Mouse (Mus musculus): ENCODE results near the gene 1700093K21Rik. TPM values are rescaled to one million over a fixed set of nuclear protein-coding genes. Genes with fewer than 3 reads are reported as not detected.
"Not testable (repeated sequence)": the region's sequence is repeated elsewhere in the genome, so short reads cannot be mapped to it uniquely, and the experiment has no call there.

Gene 1700093K21Rik
- not detected in 2 replicates for polyA plus RNA-seq (2014; fragmentation: Nextera tagmentation; extraction: Ambion mirVana)

GRCm38 (mm10) chr11:23520473-23521205 lies at the start of gene 1700093K21Rik:
Gene 1700093K21Rik (minus strand): TSS chr11:23521155.
- H3K4me2 ChIP-seq: no peak within 1 kb of the TSS
- no peak within 1 kb of the TSS for H3K9ac ChIP-seq (ENCODE audit: low read depth, low read length)
- no peak within 1 kb of the TSS for H3K27ac ChIP-seq (ENCODE audit: low read depth, low read length)
- no peaks in the 10 kb centered on the region for H3K4me1 ChIP-seq (ENCODE audit: control insufficient read depth, insufficient read depth, low read length)
- no peaks in the 10 kb centered on the region for H3K36me3 ChIP-seq (ENCODE audit: control insufficient read depth, insufficient read depth, low read length)
- no peaks in the 10 kb centered on the region for H3K9me3 ChIP-seq (replicated peaks; ENCODE audit: control insufficient read depth, low read length)
- H3K27me3 ChIP-seq (ENCODE audit: control insufficient read depth, insufficient read depth, low read length): no peaks in the 10 kb centered on the region
- H3K4me3 ChIP-seq (ENCODE audit: low read depth, low read length): no peak within 1 kb of the TSS
- ATAC-seq (replicated peaks; ENCODE audit: insufficient number of reproducible peaks, low FRiP score, low TSS enrichment): no peak
- 41% methylated on average over 5 of the region's 5 CpGs for WGBS (ENCODE audit: insufficient replicate concordance)

GRCm38 (mm10) chr11:23570130-23570529 lies 49.2 kb upstream of the 1700093K21Rik start:
- Histone ChIP-seq H3K9ac (ENCODE audit: low read depth, low read length) (no peak overlapping the region), H3K4me2 (no peak overlapping the region), H3K9me3 (replicated peaks; ENCODE audit: control insufficient read depth, low read length) (no peaks in the 10 kb centered on the region), H3K4me1 (ENCODE audit: control insufficient read depth, insufficient read depth, low read length) (no peaks in the 10 kb centered on the region), H3K27ac (ENCODE audit: low read depth, low read length) (no peak overlapping the region), H3K36me3 (ENCODE audit: control insufficient read depth, insufficient read depth, low read length) (peaks cover 6% of the 10 kb centered on the region; the same call in 1 of the 2 replicates), H3K4me3 (ENCODE audit: low read depth, low read length) (no peak overlapping the region), H3K27me3 (ENCODE audit: control insufficient read depth, insufficient read depth, low read length) (no peaks in the 10 kb centered on the region)
- ATAC-seq (replicated peaks; ENCODE audit: insufficient number of reproducible peaks, low FRiP score, low TSS enrichment): no peak
- 69% methylated on average over 7 of the region's 7 CpGs for WGBS (ENCODE audit: insufficient replicate concordance)

- WGBS (ENCODE audit: insufficient replicate concordance): 51% methylated on average over 6 of the region's 6 CpGs
- H3K4me2 ChIP-seq: no peak overlapping the region
- no peaks in the 10 kb centered on the region for H3K9me3 ChIP-seq (replicated peaks; ENCODE audit: control insufficient read depth, low read length)
- H3K27ac ChIP-seq (ENCODE audit: low read depth, low read length): no peak overlapping the region
- H3K27me3 ChIP-seq (ENCODE audit: control insufficient read depth, insufficient read depth, low read length): no peaks in the 10 kb centered on the region
- ATAC-seq (replicated peaks; ENCODE audit: insufficient number of reproducible peaks, low FRiP score, low TSS enrichment): no peak
- H3K36me3 ChIP-seq (ENCODE audit: control insufficient read depth, insufficient read depth, low read length): peaks cover 4% of the 10 kb centered on the region; the same call in 1 of the 2 replicates
- H3K4me3 ChIP-seq (ENCODE audit: low read depth, low read length): no peak overlapping the region
- no peak overlapping the region for H3K9ac ChIP-seq (ENCODE audit: low read depth, low read length)
- no peaks in the 10 kb centered on the region for H3K4me1 ChIP-seq (ENCODE audit: control insufficient read depth, insufficient read depth, low read length)
These were observed 44.8 kb upstream of the 1700093K21Rik start for GRCm38 (mm10) chr11:23565761-23566160.

GRCm38 (mm10) chr11:23557039-23557630 lies 36.2 kb upstream of the 1700093K21Rik start:
- 59% methylated on average over 6 of the region's 6 CpGs for WGBS (ENCODE audit: insufficient replicate concordance)
- Histone ChIP-seq H3K9me3 (replicated peaks; ENCODE audit: control insufficient read depth, low read length) (no peaks in the 10 kb centered on the region), H3K9ac (ENCODE audit: low read depth, low read length) (no peak overlapping the region), H3K27me3 (ENCODE audit: control insufficient read depth, insufficient read depth, low read length) (no peaks in the 10 kb centered on the region), H3K4me1 (ENCODE audit: control insufficient read depth, insufficient read depth, low read length) (no peaks in the 10 kb centered on the region), H3K4me2 (no peak overlapping the region), H3K4me3 (ENCODE audit: low read depth, low read length) (no peak overlapping the region), H3K36me3 (ENCODE audit: control insufficient read depth, insufficient read depth, low read length) (no peaks in the 10 kb centered on the region), H3K27ac (ENCODE audit: low read depth, low read length) (no peak overlapping the region)
- ATAC-seq (replicated peaks; ENCODE audit: insufficient number of reproducible peaks, low FRiP score, low TSS enrichment): no peak

GRCm38 (mm10) chr11:23537446-23537845 lies 16.5 kb upstream of the 1700093K21Rik start:
- Histone ChIP-seq H3K36me3 (ENCODE audit: control insufficient read depth, insufficient read depth, low read length) (no peaks in the 10 kb centered on the region), H3K27ac (ENCODE audit: low read depth, low read length) (no peak overlapping the region), H3K9ac (ENCODE audit: low read depth, low read length) (no peak overlapping the region), H3K4me1 (ENCODE audit: control insufficient read depth, insufficient read depth, low read length) (no peaks in the 10 kb centered on the region), H3K27me3 (ENCODE audit: control insufficient read depth, insufficient read depth, low read length) (no peaks in the 10 kb centered on the region), H3K4me3 (ENCODE audit: low read depth, low read length) (no peak overlapping the region), H3K4me2 (no peak overlapping the region), H3K9me3 (replicated peaks; ENCODE audit: control insufficient read depth, low read length) (no peaks in the 10 kb centered on the region)
- ATAC-seq (replicated peaks; ENCODE audit: insufficient number of reproducible peaks, low FRiP score, low TSS enrichment): no peak
- 75% methylated on average over 2 of the region's 2 CpGs for WGBS (ENCODE audit: insufficient replicate concordance)

GRCm38 (mm10) chr11:23518981-23519380 lies 2.0 kb downstream of the 1700093K21Rik start:
- Histone ChIP-seq H3K27ac (ENCODE audit: low read depth, low read length) (no peak overlapping the region), H3K9me3 (replicated peaks; ENCODE audit: control insufficient read depth, low read length) (no peaks in the 10 kb centered on the region), H3K36me3 (ENCODE audit: control insufficient read depth, insufficient read depth, low read length) (no peaks in the 10 kb centered on the region), H3K27me3 (ENCODE audit: control insufficient read depth, insufficient read depth, low read length) (no peaks in the 10 kb centered on the region), H3K4me3 (ENCODE audit: low read depth, low read length) (no peak overlapping the region), H3K4me1 (ENCODE audit: control insufficient read depth, insufficient read depth, low read length) (no peaks in the 10 kb centered on the region), H3K4me2 (no peak overlapping the region), H3K9ac (ENCODE audit: low read depth, low read length) (no peak overlapping the region)
- WGBS (ENCODE audit: insufficient replicate concordance): 81% methylated on average over 3 of the region's 3 CpGs
- ATAC-seq (replicated peaks; ENCODE audit: insufficient number of reproducible peaks, low FRiP score, low TSS enrichment): no peak

GRCm38 (mm10) chr11:23515315-23515714 lies 5.6 kb downstream of the 1700093K21Rik start:
- Histone ChIP-seq H3K9me3 (replicated peaks; ENCODE audit: control insufficient read depth, low read length) (no peaks in the 10 kb centered on the region), H3K4me1 (ENCODE audit: control insufficient read depth, insufficient read depth, low read length) (no peaks in the 10 kb centered on the region), H3K36me3 (ENCODE audit: control insufficient read depth, insufficient read depth, low read length) (no peaks in the 10 kb centered on the region), H3K27ac (ENCODE audit: low read depth, low read length) (no peak overlapping the region), H3K4me2 (no peak overlapping the region), H3K9ac (ENCODE audit: low read depth, low read length) (no peak overlapping the region), H3K27me3 (ENCODE audit: control insufficient read depth, insufficient read depth, low read length) (no peaks in the 10 kb centered on the region), H3K4me3 (ENCODE audit: low read depth, low read length) (no peak overlapping the region)
- no peak for ATAC-seq (replicated peaks; ENCODE audit: insufficient number of reproducible peaks, low FRiP score, low TSS enrichment)
- 62% methylated on average over 2 of the region's 2 CpGs for WGBS (ENCODE audit: insufficient replicate concordance)

- H3K4me1 ChIP-seq (ENCODE audit: control insufficient read depth, insufficient read depth, low read length); H3K27me3 ChIP-seq (ENCODE audit: control insufficient read depth, insufficient read depth, low read length); H3K27ac ChIP-seq (ENCODE audit: low read depth, low read length); H3K36me3 ChIP-seq (ENCODE audit: control insufficient read depth, insufficient read depth, low read length); H3K4me2 ChIP-seq; H3K4me3 ChIP-seq (ENCODE audit: low read depth, low read length); H3K9ac ChIP-seq (ENCODE audit: low read depth, low read length); H3K9me3 ChIP-seq (replicated peaks; ENCODE audit: control insufficient read depth, low read length); ATAC-seq (replicated peaks; ENCODE audit: insufficient number of reproducible peaks, low FRiP score, low TSS enrichment): not testable (repeated sequence)
- 48% methylated on average over 3 of the region's 4 CpGs for WGBS (ENCODE audit: insufficient replicate concordance)
These were observed 6.2 kb downstream of the 1700093K21Rik start for GRCm38 (mm10) chr11:23514785-23515184.

GRCm38 (mm10) chr11:23504801-23505200 lies 16.2 kb downstream of the 1700093K21Rik start:
- H3K4me3 ChIP-seq (ENCODE audit: low read depth, low read length); H3K9ac ChIP-seq (ENCODE audit: low read depth, low read length); H3K36me3 ChIP-seq (ENCODE audit: control insufficient read depth, insufficient read depth, low read length); H3K27ac ChIP-seq (ENCODE audit: low read depth, low read length); ATAC-seq (replicated peaks; ENCODE audit: insufficient number of reproducible peaks, low FRiP score, low TSS enrichment); H3K9me3 ChIP-seq (replicated peaks; ENCODE audit: control insufficient read depth, low read length); H3K27me3 ChIP-seq (ENCODE audit: control insufficient read depth, insufficient read depth, low read length); H3K4me1 ChIP-seq (ENCODE audit: control insufficient read depth, insufficient read depth, low read length); H3K4me2 ChIP-seq: not testable (repeated sequence)
- WGBS (ENCODE audit: insufficient replicate concordance): 79% methylated on average over 5 of the region's 5 CpGs

All from heart, embryonic 11.5 days (tissue).